Mouse (Mus musculus) forebrain, embryonic 13.5 days (tissue): Measurements from ENCODE around the gene Rassf3. TPM values are rescaled to one million over a fixed set of nuclear protein-coding genes. Genes with fewer than 3 reads are reported as not detected.

Experiments
- ATAC-seq: fragments of 200-750 bp; cut with Nextera tagmentation; 2 replicates; pipeline ENCODE4 v1.8.0; 2017
- H3K27ac ChIP-seq: fragments of 300-500 bp; sonication (generic); 2 replicates; pipeline ENCODE4 v1.5.1; 2015; ENCODE audit warnings: inconsistent platforms, mild to moderate bottlenecking, moderate library complexity
- H3K27me3 ChIP-seq: fragments of 300-500 bp; sonication (generic); 2 replicates; pipeline ENCODE4 v1.6.1; 2015; ENCODE audit warnings: mild to moderate bottlenecking, inconsistent platforms
- H3K36me3 ChIP-seq: fragments of 300-500 bp; sonication (generic); 2 replicates; pipeline ENCODE4 v1.6.1; 2015; ENCODE audit warnings: mild to moderate bottlenecking, inconsistent platforms; ENCODE audit not compliant: poor library complexity, severe bottlenecking
- H3K4me1 ChIP-seq: fragments of 300-500 bp; sonication (generic); 2 replicates; pipeline ENCODE4 v1.6.1; 2015; ENCODE audit warnings: inconsistent platforms
- H3K4me2 ChIP-seq: fragments of 300-500 bp; sonication (generic); 2 replicates; pipeline ENCODE4 v1.6.1; 2015; ENCODE audit warnings: inconsistent platforms, mild to moderate bottlenecking, moderate library complexity
- H3K4me3 ChIP-seq: fragments of 300-500 bp; sonication (generic); 2 replicates; pipeline ENCODE4 v1.5.1; 2015; ENCODE audit warnings: mild to moderate bottlenecking, inconsistent platforms
- H3K9ac ChIP-seq: fragments of 300-500 bp; sonication (generic); 2 replicates; pipeline ENCODE4 v1.6.1; 2015; ENCODE audit warnings: mild to moderate bottlenecking, inconsistent platforms
- H3K9me3 ChIP-seq: fragments of 300-500 bp; sonication (generic); replicated peaks from 2 replicates; pipeline ENCODE4 v1.6.1; 2016; ENCODE audit warnings: inconsistent platforms
- WGBS: fragments of 180-500 bp; shearing (Covaris S2); methylation state at CpG from one replicate; pipeline ENCODE4 v1.1.7; 2015; 5-methylcytosine and 5-hydroxymethylcytosine counted together
- polyA plus RNA-seq: library from polyadenylated mRNA; unstranded; fragments of >200 nt; fragmentation: Nextera tagmentation; extraction: Ambion mirVana; gene quantifications from 2 replicates; pipeline ENCODE4 v1.2.1, GENCODE M21; 2015

Gene Rassf3
- polyA plus RNA-seq, 1 experiment from 2014 or later: 3.7 TPM

- Histone ChIP-seq H3K27ac (no peak overlapping the region), H3K36me3 (peaks cover 95% of the 10 kb centered on the region), H3K4me2 (no peak overlapping the region), H3K9ac (no peak overlapping the region), H3K9me3 (no peaks in the 10 kb centered on the region), H3K27me3 (no peaks in the 10 kb centered on the region), H3K4me3 (no peak overlapping the region), H3K4me1 (no peaks in the 10 kb centered on the region)
- WGBS: 95% methylated on average over 18 of the region's 18 CpGs
- ATAC-seq: no peak
Measured at GRCm38 (mm10) chr10:121381280-121381679, 94.9 kb downstream of the Rassf3 start.

GRCm38 (mm10) chr10:121379387-121379786, 96.8 kb downstream of the Rassf3 start:
- H3K9ac ChIP-seq: no peak overlapping the region
- peaks cover 94% of the 10 kb centered on the region for H3K36me3 ChIP-seq
- no peaks in the 10 kb centered on the region for H3K4me1 ChIP-seq
- no peak for ATAC-seq
- WGBS: 100% methylated on average over 3 of the region's 3 CpGs
- H3K27ac ChIP-seq: no peak overlapping the region
- no peaks in the 10 kb centered on the region for H3K27me3 ChIP-seq
- no peaks in the 10 kb centered on the region for H3K9me3 ChIP-seq
- no peak overlapping the region for H3K4me2 ChIP-seq
- H3K4me3 ChIP-seq: no peak overlapping the region

DNA sequence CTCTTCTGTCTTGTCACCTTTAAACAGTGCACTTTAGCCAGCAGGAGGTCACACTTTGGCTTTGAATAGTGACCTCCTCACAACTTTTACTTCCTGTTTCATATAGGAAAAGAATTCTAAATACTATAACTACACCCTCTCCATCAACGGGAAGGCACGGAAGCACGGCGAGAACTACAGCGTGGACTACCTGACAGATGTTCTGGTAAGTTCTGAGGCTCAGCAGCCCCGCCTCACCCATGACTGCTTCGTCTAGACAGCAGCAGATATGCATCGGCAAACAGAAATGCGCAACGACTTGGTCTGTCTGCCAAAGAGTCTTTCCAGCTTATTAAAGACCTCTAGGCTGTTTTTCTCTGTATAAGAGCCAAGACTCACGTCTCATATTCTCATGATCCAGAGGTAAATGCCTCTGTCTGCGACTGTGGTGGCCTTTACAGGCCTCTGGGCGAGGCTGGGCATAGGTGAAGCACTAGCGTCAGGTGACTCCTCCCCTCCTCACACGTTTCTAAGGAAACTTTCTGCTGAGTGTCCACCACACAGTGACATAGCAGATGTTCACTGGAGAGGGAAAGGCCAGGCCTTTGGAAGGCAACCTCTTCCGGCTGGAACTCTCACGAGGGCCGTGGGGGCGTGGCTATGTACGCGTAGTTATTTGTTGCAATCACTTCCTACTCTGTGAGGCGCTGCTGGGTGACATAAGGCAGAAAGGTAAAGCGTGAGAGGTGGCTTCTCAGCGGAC, 99.4 kb downstream of the Rassf3 start:
- H3K27ac ChIP-seq: no peak overlapping the region
- 93% methylated on average over 24 of the region's 24 CpGs for WGBS
- no peak overlapping the region for H3K4me2 ChIP-seq
- no peak overlapping the region for H3K4me3 ChIP-seq
- H3K27me3 ChIP-seq: no peaks in the 10 kb centered on the region
- peaks cover 85% of the 10 kb centered on the region for H3K36me3 ChIP-seq
- no peak overlapping the region for H3K9ac ChIP-seq
- no peaks in the 10 kb centered on the region for H3K9me3 ChIP-seq
- no peaks in the 10 kb centered on the region for H3K4me1 ChIP-seq
- ATAC-seq: no peak

- no peaks in the 10 kb centered on the region for H3K9me3 ChIP-seq
- no peak overlapping the region for H3K4me2 ChIP-seq
- H3K4me1 ChIP-seq: no peaks in the 10 kb centered on the region
- 86% methylated on average over 24 of the region's 24 CpGs for WGBS
- H3K36me3 ChIP-seq: peaks cover 82% of the 10 kb centered on the region
- no peak overlapping the region for H3K4me3 ChIP-seq
- no peak for ATAC-seq
- H3K27me3 ChIP-seq: no peaks in the 10 kb centered on the region
- H3K27ac ChIP-seq: no peak overlapping the region
- H3K9ac ChIP-seq: no peak overlapping the region
Measured at GRCm38 (mm10) chr10:121375649-121376493, 100.3 kb downstream of the Rassf3 start.

DNA sequence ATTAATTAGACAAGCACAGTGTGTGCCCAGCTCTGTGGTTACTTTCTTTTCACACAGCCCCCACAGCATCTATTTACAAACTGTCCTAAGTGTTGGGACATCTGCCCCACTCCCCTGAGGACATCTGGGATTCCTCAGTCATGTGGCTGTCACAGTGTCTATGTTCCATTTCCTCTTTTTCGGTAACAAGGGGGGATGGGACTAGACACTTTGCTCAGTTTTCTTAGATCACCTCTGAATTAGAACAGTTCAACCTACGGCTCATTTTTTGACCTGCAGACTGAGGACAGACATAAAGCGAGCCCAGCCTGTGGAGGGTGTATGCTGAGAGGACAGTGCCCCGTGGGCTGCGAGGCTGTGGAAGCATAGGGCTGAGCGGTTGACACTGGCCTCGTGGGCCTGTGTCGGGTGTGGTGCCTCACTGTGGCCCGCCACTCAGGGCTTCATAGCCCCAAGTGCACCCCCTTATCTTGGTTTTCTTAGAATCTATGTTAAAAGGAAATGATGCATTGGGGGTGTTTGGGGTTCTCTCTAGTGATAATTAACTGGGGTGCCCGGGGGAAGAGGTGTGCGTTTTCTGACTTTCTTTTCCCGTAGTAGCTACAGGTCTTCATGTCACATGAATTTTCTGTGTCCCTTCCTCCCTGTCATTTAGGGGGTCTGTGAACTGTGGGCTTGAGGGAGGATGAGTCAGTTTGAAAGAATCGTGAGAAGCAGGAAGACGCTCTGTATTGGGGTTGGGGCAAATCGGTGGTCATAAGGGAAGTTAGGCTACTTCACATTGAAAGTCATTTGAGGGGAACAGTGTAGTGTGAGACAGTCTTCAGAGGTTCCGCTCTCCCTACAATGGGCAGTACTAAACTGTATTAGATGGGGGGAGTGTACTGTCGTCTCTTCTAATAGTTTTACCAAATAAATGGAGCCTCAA, 101.2 kb downstream of the Rassf3 start:
- Histone ChIP-seq H3K4me2 (no peak overlapping the region), H3K27ac (no peak overlapping the region), H3K27me3 (no peaks in the 10 kb centered on the region), H3K4me1 (no peaks in the 10 kb centered on the region), H3K9ac (no peak overlapping the region), H3K4me3 (no peak overlapping the region), H3K9me3 (no peaks in the 10 kb centered on the region), H3K36me3 (peaks cover 80% of the 10 kb centered on the region)
- WGBS: 92% methylated on average over 17 of the region's 17 CpGs
- no peak for ATAC-seq

GRCm38 (mm10) chr10:121374013-121374412, 102.1 kb downstream of the Rassf3 start:
- Histone ChIP-seq H3K4me1 (no peaks in the 10 kb centered on the region), H3K4me2 (no peak overlapping the region), H3K27ac (no peak overlapping the region), H3K9me3 (no peaks in the 10 kb centered on the region), H3K27me3 (no peaks in the 10 kb centered on the region), H3K36me3 (peaks cover 77% of the 10 kb centered on the region), H3K4me3 (no peak overlapping the region), H3K9ac (no peak overlapping the region)
- ATAC-seq: no peak
- WGBS: 84% methylated on average over 12 of the region's 12 CpGs

GRCm38 (mm10) chr10:121370777-121371176, 105.4 kb downstream of the Rassf3 start:
- no peak overlapping the region for H3K4me3 ChIP-seq
- H3K4me2 ChIP-seq: no peak overlapping the region
- H3K9me3 ChIP-seq: no peaks in the 10 kb centered on the region
- H3K36me3 ChIP-seq: peaks cover 48% of the 10 kb centered on the region
- no peak overlapping the region for H3K9ac ChIP-seq
- WGBS: 95% methylated on average over 6 of the region's 6 CpGs
- H3K27ac ChIP-seq: no peak overlapping the region
- peaks cover 16% of the 10 kb centered on the region for H3K4me1 ChIP-seq
- ATAC-seq: no peak
- H3K27me3 ChIP-seq: no peaks in the 10 kb centered on the region

DNA sequence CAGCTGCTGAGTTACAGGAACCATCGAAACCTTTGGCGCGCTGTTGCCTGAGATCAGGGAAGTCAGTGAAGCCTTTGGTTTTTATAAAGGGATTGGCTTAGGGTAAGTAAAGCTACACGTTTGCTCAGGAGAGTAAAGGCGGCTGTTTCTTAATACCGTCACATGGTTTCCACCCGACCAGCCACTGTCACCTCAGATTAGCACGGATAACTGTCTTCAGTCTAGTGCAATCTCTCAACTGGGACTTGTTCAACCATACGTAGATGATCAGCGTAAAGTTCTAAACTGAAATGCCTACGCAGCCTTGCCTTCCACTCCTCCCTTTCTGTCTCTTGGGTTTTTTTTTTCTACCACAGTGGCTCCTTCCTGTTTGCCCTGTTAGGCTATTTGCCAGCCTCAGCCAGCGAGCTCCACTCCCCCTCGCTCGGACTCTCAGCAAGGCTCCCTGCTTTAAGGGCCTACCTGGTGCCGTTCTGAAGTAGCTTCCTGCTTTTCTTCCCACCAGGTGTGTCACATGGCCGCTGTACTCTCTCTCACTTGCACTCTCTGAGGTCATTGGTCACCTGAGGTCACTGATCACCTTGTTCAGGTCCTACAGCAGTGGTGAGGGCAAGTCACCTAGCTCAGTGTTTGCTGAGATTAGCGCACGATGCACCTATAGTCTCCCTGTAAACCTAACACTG, 107.2 kb downstream of the Rassf3 start:
- H3K36me3 ChIP-seq: peaks cover 30% of the 10 kb centered on the region
- H3K4me1 ChIP-seq: peaks cover 26% of the 10 kb centered on the region
- no peak overlapping the region for H3K4me2 ChIP-seq
- ATAC-seq: no peak
- no peaks in the 10 kb centered on the region for H3K27me3 ChIP-seq
- H3K9me3 ChIP-seq: no peaks in the 10 kb centered on the region
- WGBS: 89% methylated on average over 18 of the region's 18 CpGs
- no peak overlapping the region for H3K27ac ChIP-seq
- no peak overlapping the region for H3K4me3 ChIP-seq
- no peak overlapping the region for H3K9ac ChIP-seq

GRCm38 (mm10) chr10:121367780-121368179, 108.4 kb downstream of the Rassf3 start:
- no peak overlapping the region for H3K9ac ChIP-seq
- ATAC-seq: no peak
- 94% methylated on average over 9 of the region's 9 CpGs for WGBS

DNA sequence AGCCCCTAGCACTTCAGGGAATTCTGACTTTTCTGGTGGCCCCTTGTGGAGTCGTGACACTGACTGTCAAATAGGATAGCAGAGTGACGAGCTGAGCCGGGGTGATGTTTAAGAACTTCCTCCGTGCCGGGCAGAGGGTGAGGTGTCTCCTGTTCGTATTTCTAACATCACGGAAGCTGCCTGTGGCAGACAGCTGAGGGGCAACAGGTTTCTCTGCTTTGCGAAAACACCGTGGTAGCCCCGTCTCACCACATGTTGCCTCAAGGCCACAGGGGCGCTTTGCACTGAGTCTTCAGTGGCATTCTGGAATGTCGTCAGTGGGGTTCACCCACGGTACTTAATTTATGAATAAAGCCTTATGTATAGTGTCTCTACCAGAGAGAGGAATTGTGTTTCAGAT, 108.9 kb downstream of the Rassf3 start:
- WGBS: 88% methylated on average over 13 of the region's 13 CpGs
- Histone ChIP-seq H3K4me1 (peaks cover 26% of the 10 kb centered on the region), H3K36me3 (peaks cover 22% of the 10 kb centered on the region), H3K27me3 (no peaks in the 10 kb centered on the region), H3K4me3 (no peak overlapping the region), H3K4me2 (no peak overlapping the region), H3K9me3 (no peaks in the 10 kb centered on the region), H3K9ac (no peak overlapping the region), H3K27ac (no peak overlapping the region)
- no peak for ATAC-seq

More at GRCm38 (mm10) chr10:121367780-121368179, 108.4 kb downstream of the Rassf3 start:
- peaks cover 26% of the 10 kb centered on the region for H3K4me1 ChIP-seq
- no peak overlapping the region for H3K27ac ChIP-seq
- H3K27me3 ChIP-seq: no peaks in the 10 kb centered on the region
- H3K36me3 ChIP-seq: peaks cover 22% of the 10 kb centered on the region
- H3K4me3 ChIP-seq: no peak overlapping the region
- H3K4me2 ChIP-seq: no peak overlapping the region
- H3K9me3 ChIP-seq: no peaks in the 10 kb centered on the region

DNA sequence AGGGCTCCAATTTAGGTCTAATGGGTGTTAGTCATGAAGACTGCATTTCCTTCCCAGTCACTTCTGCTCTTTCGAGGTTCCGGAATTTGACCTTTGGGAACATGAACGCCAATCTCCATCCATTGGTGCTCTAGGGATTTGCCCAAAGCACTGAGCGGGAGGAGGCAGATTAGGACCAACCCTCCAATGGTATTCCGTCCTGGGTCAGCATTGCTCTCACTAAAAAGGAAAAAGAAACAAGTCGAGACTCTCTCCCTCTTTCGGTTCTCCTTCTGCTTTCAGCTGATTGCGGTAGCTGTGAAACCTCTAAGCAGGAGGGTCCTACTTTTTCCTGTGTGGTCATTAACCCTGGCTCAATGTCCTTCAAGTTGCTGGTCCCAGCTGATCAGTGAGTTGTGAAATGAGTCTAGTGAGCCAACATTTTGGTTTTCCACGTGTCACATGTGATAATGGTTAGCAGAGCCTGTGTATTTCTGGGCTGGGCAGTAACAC, 110.3 kb downstream of the Rassf3 start:
- no peak for ATAC-seq
- no peaks in the 10 kb centered on the region for H3K27me3 ChIP-seq
- 9% methylated on average over 9 of the region's 9 CpGs for WGBS

More for the DNA sequence above, 110.3 kb downstream of the Rassf3 start:
- no peak overlapping the region for H3K27ac ChIP-seq
- H3K9me3 ChIP-seq: no peaks in the 10 kb centered on the region
- peak overlapping the region; percentile 94 for H3K4me3 ChIP-seq
- H3K4me1 ChIP-seq: peaks cover 26% of the 10 kb centered on the region
- H3K36me3 ChIP-seq: peaks cover 13% of the 10 kb centered on the region
- H3K4me2 ChIP-seq: peak overlapping the region; percentile 90
- H3K9ac ChIP-seq: peak overlapping the region; percentile 93
